Mouse (Mus musculus) limb, embryonic 12.5 days (tissue): ENCODE results near the gene Igfbpl1. TPM values are rescaled to one million over a fixed set of nuclear protein-coding genes. Genes with fewer than 3 reads are reported as not detected.

ENCODE experiments used
- polyA plus RNA-seq: library from polyadenylated mRNA; unstranded; fragments of >200 nt; fragmentation: Nextera tagmentation; extraction: Ambion mirVana; gene quantifications from 2 replicates; pipeline ENCODE4 v1.2.1, GENCODE M21; 2016

The Igfbpl1 gene
- polyA plus RNA-seq, 1 experiment from 2014 or later, result 0.48 TPM

Other genes with a start within 250 kb of the Igfbpl1 start
- gene Aldh1b1, start 27.9 kb downstream of the Igfbpl1 start, polyA plus RNA-seq, result 1.2 and 1.3 TPM in 2 replicates
- 1.7 and 2.0 TPM in 2 replicates for gene Stra6l, start 21.7 kb upstream of the Igfbpl1 start, polyA plus RNA-seq
- 0.06 TPM in 1 of 2 replicates, not detected in the other for gene Ccdc180, start 63.4 kb upstream of the Igfbpl1 start, polyA plus RNA-seq
- 7.2 and 8.7 TPM in 2 replicates for gene Tdrd7, start 138.4 kb upstream of the Igfbpl1 start, polyA plus RNA-seq
- gene Tmod1, start 212.0 kb upstream of the Igfbpl1 start, polyA plus RNA-seq, result 4.8 and 5.1 TPM in 2 replicates